Mouse (Mus musculus) gastrocnemius, adult 2 months (tissue): ENCODE results near the gene Pnpla5. TPM values are rescaled to one million over a fixed set of nuclear protein-coding genes. Genes with fewer than 3 reads are reported as not detected.

Experiments
- DNase-seq: peaks from one replicate; pipeline ENCODE4 v3.0.0; 2022
- H3K27ac ChIP-seq: fragments of 200-600 bp; 2 replicates; pipeline ENCODE4 v1.8.1; 2022; ENCODE audit warnings: mild to moderate bottlenecking
- H3K4me3 ChIP-seq: fragments of 200-600 bp; 2 replicates; pipeline ENCODE4 v1.8.1; 2022; ENCODE audit warnings: mild to moderate bottlenecking, moderate library complexity
- CTCF ChIP-seq: fragments of 200-600 bp; IDR thresholded peaks from 2 replicates; pipeline ENCODE4 v1.8.1; 2022; ENCODE audit warnings: antibody characterized with exemption, mild to moderate bottlenecking, moderate library complexity
- intact Hi-C: fragments of 180-260 bp; cut with DNase I; formaldehyde crosslinking; loops from one replicate; pipeline ENCODE4 v1.15.1; 2025
- microRNA-seq: library from miRNA; unstranded; fragments of <30 nt; microRNA quantifications from one replicate; pipeline ENCODE4 v1.2.0, GENCODE M21; 2021
- total RNA-seq, 2 experiments: library from RNA; stranded (reverse); gene quantifications; 2 replicates each; pipeline ENCODE4 v1.2.3; 2021

Gene Pnpla5
- total RNA-seq, 2 experiments from 2014 or later = 0.14 TPM; not detected in 1

DNA sequence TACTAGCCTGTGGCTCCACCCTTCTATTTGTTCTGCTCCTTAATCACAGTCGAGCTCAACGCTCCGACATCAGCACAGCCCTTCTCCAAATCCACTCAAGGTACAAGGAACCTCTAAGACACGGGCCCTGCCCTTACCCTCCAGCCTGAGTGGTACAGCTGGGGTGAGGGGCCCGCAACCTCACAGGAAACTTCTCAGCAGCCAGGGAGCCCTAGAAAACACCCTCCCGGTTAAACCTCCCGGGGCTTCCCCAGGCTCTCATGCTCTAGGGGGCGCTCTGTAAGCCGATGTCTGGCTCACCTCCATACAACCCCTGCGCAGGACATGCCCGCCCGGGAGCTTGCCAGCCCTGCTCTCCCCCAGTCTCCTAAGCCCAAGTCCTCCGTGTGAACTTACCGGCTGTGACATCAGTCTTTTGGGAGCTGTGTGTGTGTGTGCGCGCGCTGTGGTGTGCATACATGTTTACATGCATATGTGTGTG lies 48.2 kb downstream of the Pnpla5 start:
- peak; percentile 26; the same call in 1 of the 2 replicates for TF ChIP-seq CTCF
- intact Hi-C loops = no loop called here

DNA sequence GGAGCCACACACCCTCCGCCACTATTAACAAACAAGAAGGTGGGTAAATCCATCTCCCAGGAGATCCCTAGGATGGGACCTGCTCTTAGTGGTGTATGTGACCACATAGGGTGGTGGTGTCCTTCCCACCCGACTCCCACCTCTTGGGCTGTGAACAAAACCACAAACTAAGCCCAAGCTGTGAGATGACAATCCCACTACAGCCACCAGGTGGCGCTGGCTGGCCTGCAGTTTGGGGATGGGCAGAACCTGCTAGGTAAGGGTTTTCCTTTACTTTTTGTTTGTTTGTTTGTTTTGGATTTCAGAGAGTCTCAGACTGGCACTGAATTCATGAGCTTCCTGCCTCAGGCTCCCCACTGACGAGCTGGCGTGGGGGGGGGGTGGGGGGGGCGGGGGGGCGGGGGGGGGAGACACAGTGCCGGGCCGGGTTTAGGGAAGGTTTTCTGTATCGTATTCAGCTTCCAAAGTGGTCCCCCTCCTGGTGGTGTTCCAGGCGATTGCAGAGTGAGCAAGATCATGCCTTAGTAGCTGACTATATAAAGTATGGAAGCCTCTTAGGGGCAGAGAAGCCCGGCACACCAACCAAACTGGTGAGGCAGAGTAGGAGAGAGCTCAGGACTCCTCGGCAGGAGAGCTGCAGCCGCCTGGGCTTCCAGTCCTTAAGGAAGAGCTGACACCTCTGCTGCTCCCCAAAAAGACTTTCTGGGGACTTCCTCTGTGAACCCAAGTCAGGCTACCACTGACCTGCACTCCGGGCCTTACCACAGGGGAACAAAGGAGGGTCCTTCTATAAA lies 48.9 kb downstream of the Pnpla5 start:
- intact Hi-C loops = loop anchor here (1.0 to 2.0 kb wide), 2 partner anchors 93 to 557 kb away; partner anchors contain the start of gene Pnpla3
- TF ChIP-seq CTCF = peak; percentile 88
- Histone ChIP-seq H3K4me3 (peak overlapping the region; percentile 24; the same call in 1 of the 2 replicates), H3K27ac (no peak overlapping the region)
- peak; percentile 69 for DNase-seq

More for the DNA sequence above, 48.2 kb downstream of the Pnpla5 start:
- Histone ChIP-seq H3K27ac (no peak overlapping the region), H3K4me3 (no peak overlapping the region; the same call in 1 of the 2 replicates)
- no peak for DNase-seq

DNA sequence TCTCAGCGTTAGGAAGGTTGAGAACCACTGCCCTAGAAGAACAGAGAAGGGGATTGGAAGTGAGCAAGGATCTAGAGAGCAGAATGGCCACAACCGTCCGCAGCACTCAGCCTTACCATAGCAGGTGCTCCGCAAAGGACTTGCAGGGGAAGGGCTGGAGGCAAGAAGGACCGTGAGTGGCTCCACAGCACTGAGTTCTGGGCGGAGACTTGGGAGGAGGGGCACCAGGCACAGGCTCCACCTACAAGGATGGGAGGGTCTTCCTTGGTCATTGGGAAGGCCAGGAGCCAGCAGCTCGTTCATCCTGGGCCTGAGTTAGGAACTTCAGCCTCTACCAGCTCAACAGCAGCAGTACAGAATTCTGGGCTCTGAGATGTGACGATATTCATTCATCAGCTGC lies 49.9 kb downstream of the Pnpla5 start:
- Histone ChIP-seq H3K27ac (no peak overlapping the region), H3K4me3 (no peak overlapping the region)
- no peak for TF ChIP-seq CTCF
- intact Hi-C loops = loop anchor here (1.0 to 2.0 kb wide), 2 partner anchors 94 to 558 kb away; partner anchors contain the start of gene Pnpla3
- no peak for DNase-seq

DNA sequence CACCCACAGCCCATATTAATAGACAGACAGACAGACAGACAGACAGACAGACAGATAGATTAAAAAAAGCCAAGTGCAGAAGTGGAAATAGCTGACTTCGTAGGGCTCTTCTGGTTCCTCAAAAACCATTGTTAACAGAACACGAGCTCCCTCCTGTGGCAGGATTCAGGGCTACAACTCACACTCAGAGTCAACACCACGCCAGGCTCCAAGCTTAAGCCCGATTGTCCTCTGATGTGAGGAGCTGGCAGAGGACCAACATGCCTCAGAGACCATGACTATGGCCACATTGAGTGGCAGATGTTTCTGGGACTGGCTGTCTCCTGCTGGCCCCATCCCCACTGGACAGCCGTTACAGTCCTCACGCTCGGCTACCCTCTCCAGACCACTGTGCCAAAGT lies 50.7 kb downstream of the Pnpla5 start:
- intact Hi-C loops = loop anchor here (2.0 kb wide), 1 partner anchor 95 kb away; the partner anchor contains the start of gene Pnpla3
- peak; percentile 56 for TF ChIP-seq CTCF
- DNase-seq = peak; percentile 47

DNA sequence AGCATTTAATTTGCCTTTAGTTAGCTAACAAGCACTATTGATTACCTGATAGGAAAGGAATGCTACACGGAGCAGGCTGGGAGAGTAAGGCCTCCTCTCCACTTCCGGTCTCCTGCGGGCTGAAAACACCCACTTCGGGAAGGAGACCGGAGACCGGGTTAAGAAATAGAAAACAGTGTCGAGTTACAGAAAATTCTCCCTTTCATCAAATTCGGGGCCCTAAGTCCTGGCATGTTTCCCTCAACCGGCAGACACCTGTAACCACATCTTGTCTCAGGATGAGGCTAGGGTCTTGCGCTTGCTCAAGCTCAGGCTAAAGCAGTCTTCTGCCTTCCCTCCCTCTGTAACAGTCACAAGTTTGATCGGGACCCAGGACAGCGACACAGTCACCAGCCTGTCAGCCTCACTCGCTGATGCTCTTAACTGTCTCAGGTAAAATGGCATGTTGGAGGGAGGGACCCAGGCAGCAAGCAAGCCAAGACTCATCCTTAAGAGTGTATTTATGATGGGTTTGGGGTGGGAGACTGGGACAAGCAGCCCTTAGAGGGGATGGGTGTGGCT lies 52.8 kb downstream of the Pnpla5 start:
- Histone ChIP-seq H3K27ac (no peak overlapping the region), H3K4me3 (no peak overlapping the region)
- intact Hi-C loops = no loop called here
- DNase-seq = no peak
- TF ChIP-seq CTCF = no peak

More for the DNA sequence above, 50.7 kb downstream of the Pnpla5 start:
- no peak overlapping the region for H3K27ac ChIP-seq
- H3K4me3 ChIP-seq = no peak overlapping the region

DNA sequence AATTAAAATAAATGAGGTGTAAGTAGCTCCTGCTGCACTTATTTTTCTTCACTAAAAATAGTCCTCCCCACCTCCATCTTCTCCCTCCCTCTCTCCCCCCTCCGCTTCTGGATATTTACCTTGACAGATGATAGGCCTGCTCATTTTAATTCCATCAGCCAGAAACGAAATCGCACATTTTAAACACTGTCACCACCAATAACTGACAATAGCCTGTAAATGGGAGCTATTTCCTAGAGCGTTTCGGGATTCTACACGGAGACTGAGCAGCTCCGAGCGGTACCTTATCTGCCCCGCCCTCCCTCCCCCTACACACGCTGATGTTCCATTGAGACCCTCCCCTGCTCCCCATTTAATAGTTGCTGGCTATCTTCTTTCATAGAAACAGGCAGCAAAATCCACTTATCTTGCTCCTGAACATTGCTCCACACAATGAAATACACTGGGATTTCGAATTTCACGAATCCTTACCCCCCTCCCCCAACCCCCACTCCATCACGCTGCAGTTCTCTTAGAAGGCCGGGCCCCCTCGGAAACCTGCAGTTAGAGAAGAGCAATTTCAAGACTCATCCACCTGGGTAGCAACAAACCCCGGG lies 53.4 kb downstream of the Pnpla5 start:
- H3K27ac ChIP-seq = no peak overlapping the region
- intact Hi-C loops = no loop called here
- TF ChIP-seq CTCF = no peak
- H3K4me3 ChIP-seq = no peak overlapping the region
- no peak for DNase-seq

DNA sequence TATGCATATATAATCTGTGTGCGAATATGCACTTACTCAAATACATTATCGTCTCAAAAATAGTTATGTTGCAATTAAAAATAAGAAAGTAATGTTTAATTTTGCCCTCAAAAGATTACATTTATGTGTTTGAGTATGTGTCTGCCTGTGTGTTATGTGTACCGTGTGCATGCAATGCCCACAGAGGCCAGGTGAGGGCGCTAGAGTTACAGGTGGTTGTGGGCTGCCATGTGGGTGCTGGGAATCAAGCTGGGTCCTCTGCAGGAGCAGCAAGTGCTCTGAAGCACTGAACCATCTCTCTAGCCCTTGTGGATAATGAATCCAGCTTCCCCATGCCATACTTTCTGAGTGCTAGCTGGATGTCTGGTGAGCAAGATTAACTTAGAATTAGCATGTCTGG lies 57.3 kb downstream of the Pnpla5 start:
- H3K27ac ChIP-seq = no peak overlapping the region
- intact Hi-C loops = no loop called here
- no peak for DNase-seq
- no peak overlapping the region for H3K4me3 ChIP-seq
- TF ChIP-seq CTCF = peak; percentile 17; the same call in 1 of the 2 replicates

DNA sequence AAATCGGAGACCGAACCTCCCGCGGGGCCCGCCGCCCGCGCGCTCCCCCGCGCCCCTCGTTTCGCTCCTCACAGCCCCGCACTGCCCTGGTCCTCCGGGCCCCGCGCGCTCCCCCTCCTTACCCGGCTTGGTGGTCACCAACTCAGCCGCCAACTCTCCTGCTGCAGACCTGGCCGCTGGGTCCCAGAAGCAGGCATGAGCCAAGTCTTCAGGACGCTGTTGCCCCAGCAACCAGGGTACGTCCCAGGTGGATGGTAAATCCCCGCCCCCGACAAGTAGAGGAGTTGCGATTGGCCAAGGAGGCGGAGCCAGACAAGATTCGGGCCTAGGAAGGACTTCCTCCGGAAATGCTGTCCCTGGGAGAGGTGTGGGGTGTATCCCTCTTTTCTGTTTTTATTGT lies 57.8 kb downstream of the Pnpla5 start, which contains the start of gene Efcab6:
Gene Efcab6, minus strand, starts transcription at position 240 of the 400 bp plus-strand sequence.
- DNase-seq = no peak
- no peak within 1 kb of the TSS for H3K4me3 ChIP-seq
- intact Hi-C loops = no loop called here
- H3K27ac ChIP-seq = no peak within 1 kb of the TSS
- TF ChIP-seq CTCF = no peak

Small RNA genes within 50 kb of the gene (microRNA-seq; reads per million reads assigned to microRNA genes)
- gene Mir6392 = 2.2 reads per million

Other genes starting within 250 kb of the Pnpla5 start
- gene Efcab6, start 57.8 kb downstream of the Pnpla5 start, total RNA-seq = 1 to 10 TPM; 3.7 to 4.9 TPM
- not detected for gene Sult4a1, start 17.4 kb downstream of the Pnpla5 start, total RNA-seq
- gene Pnpla3, start 44.7 kb upstream of the Pnpla5 start, total RNA-seq = 10 to 100 TPM in 1 of 2 experiments, 1 to 10 TPM in 1; 1.8 to 18.9 TPM
- gene Samm50, start 69.1 kb upstream of the Pnpla5 start, total RNA-seq = 100 to 1,000 TPM; 154 to 224 TPM
- gene Parvb, start 108.9 kb upstream of the Pnpla5 start, total RNA-seq = 10 to 100 TPM; 48.4 to 63.3 TPM
- under 1 TPM; 0.53 to 0.54 TPM for gene Parvg, start 200.9 kb upstream of the Pnpla5 start, total RNA-seq